Mouse (Mus musculus) kidney, postnatal 14 days (tissue): ENCODE data around the gene Pakap.

Source experiments
- DNase-seq: peaks from one replicate; pipeline ENCODE4 v3.0.0; 2022; ENCODE audit warnings: mixed read lengths

The Pakap gene

DNA sequence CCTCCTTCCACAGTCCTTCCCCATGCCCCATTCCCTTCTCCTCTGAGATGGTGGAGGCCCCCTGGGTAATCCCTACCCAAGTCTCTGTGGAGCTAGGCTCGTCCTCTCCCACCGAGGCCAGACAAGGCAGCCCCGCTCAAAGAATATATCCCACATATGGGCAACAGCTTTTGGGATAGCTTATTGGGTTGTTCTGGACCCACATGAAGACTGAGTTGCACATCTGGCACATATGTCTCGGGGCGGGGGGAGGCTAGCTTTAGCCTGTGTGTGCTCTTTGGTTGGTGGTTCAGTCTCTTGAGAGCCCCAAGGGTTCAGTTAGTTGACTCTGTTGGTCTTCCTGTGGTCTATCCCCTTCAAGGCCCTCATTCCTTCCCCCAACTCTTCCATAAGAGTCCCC is 58.9 kb downstream of the Pakap start:
- DNase-seq, result no peak

DNA sequence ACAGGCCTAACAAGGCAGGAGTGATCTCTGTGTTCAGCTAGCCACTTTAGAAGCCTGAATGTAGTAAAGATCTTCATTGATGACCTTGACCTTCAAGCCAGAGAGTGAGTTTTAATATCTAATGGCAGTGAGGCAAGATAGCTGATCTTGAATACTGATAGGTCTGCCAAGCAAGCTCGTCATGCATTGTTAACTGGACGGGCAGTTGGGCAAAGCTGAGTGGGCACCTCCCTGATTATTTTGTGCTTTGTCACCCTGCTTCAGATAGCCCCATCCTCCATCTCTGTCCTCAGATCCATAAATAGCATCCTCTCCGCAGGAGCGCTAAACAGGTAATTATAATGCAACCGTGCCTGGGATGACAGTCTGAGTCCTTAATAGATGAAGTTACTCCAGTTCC is 64.4 kb downstream of the Pakap start:
- DNase-seq, result no peak

DNA sequence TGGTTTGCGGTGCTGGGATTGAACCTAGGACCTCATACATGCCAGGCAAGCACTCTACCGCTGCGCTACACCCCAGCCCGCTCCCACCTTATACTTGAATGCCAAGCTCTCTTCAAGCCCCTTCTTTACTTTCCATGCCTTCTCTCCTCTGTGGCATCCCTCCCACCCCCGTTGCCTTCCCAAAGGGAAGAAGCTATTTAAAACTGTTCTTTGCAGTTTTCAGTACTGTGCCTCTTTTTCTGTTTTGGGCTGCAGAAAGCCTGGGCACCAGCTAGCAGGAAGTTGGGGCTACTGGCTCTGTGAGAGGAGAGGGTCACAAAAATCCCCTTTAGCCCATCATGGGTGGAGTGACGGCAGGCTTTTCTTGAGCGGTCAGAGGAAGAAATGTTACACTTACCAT is 65.1 kb downstream of the Pakap start:
- no peak for DNase-seq

DNA sequence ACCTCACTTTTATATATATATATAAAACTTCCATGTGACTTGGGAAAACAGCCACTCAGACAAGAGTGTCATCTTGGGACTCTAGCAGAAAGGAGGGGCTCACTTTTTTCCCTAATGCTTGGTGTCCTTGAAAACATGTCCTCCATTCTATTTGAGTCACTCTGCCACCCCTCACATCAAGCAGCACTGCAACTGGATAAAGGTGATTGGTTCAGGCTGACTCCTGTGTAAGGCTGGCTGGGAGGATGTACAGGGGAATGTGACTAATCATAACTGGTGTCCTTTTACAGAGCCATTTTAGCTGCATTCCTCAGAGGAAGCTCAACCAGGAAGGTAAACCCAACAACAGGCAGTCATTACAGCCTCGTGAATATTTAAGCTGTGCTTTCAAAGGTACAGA is 67.0 kb downstream of the Pakap start:
- no peak for DNase-seq

DNA sequence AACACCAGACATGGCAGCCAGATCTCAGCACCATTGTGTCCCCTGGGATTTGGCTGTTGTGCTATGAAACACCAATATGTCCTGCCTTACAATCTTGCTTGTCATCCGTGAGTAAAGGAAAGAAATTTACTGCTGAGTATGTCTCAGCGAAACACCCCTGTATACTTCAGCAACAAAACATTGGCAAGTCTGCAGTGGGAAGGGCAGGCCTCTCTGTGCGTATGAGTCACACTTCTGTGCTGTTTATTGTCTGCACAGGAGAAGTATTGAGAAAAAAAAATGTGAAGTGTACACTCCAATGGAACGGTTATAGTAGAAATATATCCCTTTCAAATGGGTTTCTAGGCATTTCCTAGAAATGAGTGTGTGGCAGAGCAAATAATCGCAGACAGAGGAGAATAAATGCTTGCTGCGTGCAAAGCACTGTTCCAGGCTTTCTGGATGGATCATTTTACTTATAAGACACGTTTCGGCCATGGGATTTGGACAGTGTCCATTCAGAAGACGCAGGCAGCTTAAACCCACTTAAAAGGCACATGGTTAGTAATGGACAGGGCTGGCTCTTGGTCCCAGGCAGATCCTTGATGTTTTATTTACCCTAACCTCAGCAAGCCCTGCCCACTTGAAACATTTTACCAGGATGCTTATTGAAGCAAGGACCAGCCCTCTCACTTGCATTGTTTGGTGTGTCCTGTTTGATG is 69.0 kb downstream of the Pakap start:
- no peak for DNase-seq

DNA sequence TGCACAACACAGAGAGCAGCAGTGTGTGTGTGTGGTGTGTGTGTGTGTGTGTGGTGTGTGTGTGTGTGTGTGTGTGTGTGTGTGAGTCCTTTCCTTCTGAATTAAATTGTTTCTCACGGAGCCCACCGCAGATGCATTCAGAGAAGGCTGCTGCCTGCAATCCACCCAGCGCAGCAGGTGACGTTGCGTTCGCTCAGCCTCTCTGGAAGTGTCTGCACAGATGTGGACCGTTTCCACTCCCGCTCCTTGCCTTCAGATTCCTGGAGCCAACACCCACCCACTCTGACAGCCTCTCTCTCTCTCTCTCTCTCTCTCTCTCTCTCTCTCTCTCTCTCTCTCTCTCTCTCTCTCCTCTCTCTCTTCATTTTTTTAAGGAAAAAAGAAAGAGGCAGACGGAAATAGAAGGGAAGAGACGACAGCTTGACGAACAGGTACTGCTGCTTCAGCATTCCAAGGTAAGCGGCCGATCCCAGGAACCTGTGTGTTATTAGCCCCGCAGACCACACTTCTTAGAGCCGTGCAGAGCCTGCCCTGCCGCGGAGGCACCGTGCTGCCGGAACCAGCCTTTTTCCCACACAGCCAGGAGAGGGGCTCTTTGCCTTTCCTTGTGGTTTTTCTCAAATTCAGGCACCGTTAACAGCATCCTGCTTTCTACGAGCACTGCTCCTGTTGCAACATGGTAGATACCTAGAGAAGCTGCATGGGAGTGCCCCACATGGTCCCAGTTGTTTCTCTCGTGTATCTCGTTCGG is 69.8 kb downstream of the Pakap start:
- DNase-seq, result peak; percentile 4

DNA sequence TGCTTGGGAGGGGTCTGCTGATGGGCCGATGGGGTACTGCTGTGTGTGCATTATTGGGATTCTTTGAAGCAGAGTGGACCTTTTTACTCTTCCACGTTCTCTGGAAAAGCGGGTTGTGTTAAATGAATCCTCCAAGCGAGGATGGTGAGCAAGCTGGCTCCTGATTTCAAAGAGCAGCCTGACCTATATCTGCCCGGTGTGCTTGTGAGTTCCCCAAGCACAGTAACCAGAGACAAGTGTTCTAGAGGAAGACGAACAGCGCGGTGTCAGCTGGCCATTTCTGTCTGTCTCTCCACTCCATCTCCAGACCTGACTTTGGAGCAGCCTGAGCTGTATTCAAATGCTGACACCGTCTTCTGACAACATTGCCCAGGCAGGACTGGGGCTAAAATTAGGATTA is 71.0 kb downstream of the Pakap start:
- DNase-seq, result no peak

DNA sequence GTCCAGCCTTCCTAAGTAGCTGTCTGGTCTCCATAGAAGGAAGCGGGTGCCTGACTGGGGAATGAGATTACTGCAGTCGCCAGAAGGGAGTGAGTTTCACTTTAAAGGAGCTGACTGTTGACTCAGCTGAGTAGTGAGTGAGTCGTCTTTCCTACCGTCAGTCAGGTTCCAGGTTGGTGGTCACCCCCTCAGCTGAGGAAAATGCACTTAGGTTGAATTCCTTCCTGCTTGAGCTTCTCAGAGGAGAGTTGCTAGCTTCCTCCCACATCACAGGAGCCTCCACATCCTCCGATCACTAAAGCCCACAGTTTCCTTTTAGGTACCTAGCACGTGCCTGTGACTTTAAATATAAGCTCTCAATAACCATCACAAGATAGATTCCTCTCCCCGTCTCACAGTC is 72.2 kb downstream of the Pakap start:
- no peak for DNase-seq

DNA sequence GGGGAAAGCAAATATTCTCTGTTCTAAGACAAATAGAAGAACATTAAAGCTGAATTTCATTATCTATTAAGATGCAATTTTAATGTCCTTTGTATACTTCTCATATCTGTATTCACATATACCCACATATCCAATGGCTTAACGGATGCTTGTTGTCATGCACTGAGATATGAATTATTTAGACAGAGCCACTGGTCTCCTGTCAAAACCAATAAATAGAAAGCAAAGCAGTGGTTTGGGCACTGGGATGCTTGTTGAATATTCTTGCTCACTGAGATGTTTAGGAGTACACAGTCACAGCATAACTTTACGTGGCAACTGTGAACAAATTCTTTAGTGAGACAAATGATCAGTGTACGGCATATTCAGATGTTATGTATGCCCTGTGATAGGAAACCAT is 73.0 kb downstream of the Pakap start:
- no peak for DNase-seq

DNA sequence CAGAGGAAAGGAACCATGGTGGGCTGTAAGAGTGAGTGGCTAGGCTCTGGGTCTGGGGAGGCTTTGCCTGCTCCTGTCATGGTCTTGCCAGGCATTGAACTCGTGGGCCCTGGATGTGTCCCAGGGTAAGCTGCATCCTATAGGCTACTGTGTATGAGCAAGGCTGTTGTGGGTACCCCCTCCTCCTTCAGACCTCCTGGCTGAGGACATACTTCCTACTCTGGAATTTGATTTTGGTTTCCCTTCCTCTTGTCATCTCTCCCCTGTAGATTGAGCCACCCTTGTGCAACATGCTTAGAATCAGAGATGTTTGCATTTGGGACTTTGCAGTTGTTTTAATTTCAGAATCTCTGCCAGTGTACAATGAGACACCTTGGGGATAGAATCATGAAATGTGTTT is 83.0 kb downstream of the Pakap start:
- DNase-seq, result no peak

DNA sequence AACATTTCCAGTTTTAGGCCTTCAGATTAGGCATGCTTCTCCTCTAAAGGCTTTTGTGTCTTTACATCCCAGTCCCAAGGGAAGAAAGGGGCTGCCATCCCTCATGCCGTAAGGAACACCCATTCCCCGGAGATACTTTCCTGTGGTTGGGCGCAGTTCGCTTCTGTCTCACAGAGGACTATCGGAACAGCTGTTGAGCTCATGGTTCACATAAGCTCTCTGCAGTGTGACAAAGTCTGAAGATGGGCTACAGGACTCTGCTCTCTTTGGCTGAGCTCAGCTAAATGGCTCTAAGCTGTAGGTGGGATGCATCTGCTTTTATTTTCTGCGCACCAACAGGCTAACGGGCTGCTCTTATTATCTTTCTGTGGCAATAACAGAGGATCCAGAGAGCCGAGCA is 83.6 kb downstream of the Pakap start:
- DNase-seq, result no peak

DNA sequence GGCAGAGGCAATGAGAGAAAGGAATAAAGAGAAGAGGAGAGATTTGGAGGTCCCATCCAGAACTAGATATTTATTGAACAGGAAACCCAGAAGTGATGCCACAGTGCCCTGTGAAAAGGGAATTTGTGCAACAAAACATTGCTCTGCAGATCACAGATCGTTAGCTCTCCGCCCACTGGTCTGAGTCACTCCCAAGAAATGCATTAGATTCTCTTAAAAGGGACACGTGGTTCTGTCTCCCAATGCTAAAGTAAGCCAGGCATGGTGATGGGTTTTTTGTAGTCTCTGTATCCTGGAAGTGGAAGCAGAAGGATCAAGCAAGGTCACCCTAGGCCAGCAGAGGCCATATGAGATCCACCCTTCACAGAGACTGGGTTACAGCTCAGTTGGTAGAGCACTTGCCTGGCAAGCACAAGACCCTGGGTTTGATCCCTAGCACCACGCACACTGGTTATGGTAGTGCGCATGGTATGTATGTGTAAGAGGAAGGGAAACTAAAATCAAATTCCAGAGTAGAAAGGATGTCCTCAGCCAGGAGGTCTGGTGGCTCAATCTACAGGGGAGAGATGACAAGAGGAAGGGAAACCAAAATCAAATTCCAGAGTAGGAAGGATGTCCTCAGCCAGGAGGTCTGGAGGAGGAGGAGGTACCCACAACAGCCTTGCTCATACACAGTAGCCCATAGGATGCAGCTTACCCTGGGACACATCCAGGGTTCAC is 84.4 kb downstream of the Pakap start:
- no peak for DNase-seq

DNA sequence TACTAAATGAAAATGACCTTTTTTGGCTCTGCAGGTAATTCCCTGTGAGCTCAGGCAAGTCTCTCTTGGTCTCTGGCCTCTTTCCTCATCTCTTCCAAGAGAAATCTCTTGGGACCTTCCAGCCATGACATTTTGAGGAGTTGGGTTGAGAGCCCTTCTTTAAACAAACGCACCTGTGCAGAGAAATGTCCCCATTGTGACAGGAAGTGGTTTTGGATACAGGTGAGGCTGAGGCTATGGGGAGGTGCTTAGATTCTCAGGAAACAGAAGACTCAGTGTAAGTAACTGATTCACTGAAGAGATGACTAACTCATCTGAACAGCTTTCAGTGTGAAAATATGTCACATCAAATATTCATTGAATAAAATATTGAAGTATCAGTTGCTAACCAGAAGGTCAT is 88.0 kb downstream of the Pakap start:
- DNase-seq, result no peak

DNA sequence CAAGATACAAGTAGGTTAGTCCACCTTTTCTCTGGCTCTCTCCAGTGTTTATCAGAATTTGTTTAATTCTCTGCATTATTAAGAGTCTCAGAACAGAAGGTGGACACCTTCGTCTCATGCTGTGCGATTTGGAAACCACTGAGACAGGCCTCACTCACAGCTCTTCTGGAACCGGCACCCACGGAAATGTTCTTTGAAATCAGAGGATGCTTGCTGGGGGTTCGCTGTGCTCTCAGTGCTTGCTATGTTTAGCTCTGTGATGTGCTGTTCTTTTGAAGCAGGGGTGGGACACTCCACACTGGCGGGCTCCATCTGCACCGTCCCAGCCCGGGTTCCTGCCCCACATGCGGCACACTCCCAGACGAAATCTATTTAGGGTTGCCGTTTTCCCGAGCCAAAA is 88.4 kb downstream of the Pakap start:
- no peak for DNase-seq

DNA sequence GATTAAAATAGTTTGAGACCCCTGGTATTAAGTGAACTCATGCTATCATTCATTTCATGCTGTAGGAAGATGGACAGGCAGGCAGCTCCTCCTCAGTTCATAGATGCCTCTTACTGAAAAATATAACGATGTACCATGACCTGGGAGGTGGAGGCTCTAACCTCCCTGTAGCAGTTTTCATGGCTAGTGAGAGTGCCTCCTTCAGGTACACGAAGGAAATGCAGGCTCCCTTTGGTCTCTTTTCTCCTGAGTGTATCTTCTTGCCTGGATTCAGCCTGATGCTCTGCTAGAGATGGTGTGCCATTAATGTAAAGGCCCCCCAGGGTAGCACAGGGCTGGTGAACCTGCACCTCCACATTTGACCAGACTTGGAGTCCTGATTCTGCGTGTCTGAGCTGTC is 88.9 kb downstream of the Pakap start:
- DNase-seq, result no peak

DNA sequence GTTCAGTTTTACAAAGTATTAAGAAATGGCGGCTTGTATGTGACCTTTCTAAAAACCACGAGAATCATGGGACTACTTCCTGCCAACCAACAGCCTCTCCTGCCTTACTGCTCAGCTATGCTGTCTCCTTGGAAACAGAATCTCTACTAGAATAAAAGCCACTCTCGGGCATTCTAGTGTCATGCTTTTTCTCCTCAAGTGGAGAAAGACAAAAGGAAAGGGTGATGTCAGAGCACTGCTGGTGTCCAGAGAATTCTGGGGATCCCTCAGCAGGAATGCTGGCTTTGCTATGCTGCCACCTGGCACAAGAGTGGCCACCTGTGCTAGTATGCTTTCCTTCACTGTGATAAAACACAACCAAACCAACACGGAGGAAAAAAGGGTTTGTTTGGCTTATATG is 92.5 kb downstream of the Pakap start:
- no peak for DNase-seq

DNA sequence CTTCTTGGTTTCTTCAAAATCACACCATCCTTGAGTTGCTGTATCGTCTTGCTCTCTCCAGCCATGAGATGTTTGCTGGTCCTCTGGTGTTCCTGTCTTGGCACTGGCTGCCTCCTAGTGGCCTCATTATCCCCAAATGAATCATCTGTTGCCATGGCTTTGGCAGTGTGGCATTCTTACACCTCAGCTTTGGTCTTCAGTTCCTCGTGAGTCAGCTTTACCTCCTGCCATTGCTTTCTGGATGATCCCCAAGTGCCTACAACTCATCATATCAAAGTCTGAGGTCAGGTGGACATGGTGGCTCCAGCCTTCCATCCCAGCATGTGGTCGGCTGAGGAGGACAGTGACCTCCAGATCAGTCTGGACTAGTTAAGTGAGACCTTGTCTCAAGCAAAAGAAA is 98.1 kb downstream of the Pakap start:
- no peak for DNase-seq

DNA sequence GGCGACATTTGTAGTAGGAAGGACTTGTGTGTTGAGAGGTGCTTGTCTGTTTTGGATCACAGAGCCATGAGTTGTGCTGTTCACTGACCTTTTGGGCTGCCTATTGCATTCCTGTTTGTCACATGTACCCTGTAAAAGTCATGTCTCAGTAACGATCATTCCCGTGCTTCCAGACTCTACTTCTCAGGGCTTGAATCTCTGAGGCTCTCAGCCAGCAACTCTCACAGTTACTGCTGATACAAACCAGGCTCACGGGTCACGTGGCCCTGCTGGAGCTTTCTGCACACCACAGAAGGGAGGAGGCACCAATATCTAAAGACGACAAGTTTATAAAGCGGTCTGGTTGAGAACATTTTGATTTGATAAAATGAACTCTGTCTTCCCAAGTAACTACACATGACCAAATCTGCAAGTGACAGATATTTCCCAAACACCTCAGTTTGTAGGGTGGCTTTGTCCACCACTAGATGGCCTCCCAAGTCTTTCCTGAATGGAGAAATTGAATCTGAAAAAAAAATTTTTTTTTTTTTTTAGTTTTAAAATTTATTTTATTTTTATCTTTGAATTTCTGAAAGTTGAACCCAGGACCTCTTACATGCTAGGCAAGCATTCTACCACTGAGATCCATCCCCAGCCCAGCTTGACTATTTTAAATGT is 103.0 kb downstream of the Pakap start:
- DNase-seq, result peak; percentile 39

DNA sequence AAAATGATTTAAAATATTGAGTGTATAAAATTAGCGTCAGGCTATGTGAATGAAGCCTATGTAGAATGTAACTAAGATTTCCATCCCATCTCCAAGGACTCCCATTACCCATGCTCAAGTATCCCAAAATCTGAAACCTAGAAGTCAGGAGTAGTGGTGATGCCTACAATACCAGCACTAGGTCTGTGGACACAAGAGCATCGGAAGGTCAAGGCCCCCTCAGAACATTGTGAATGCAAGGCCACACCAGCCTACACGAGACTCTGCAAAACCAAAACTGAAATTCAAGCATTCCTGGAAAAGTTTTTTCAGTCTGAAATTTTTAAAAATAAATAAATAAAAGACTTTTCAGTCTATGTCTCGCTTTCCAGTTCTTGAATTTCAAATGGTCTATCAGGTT is 104.6 kb downstream of the Pakap start:
- DNase-seq, result no peak

DNA sequence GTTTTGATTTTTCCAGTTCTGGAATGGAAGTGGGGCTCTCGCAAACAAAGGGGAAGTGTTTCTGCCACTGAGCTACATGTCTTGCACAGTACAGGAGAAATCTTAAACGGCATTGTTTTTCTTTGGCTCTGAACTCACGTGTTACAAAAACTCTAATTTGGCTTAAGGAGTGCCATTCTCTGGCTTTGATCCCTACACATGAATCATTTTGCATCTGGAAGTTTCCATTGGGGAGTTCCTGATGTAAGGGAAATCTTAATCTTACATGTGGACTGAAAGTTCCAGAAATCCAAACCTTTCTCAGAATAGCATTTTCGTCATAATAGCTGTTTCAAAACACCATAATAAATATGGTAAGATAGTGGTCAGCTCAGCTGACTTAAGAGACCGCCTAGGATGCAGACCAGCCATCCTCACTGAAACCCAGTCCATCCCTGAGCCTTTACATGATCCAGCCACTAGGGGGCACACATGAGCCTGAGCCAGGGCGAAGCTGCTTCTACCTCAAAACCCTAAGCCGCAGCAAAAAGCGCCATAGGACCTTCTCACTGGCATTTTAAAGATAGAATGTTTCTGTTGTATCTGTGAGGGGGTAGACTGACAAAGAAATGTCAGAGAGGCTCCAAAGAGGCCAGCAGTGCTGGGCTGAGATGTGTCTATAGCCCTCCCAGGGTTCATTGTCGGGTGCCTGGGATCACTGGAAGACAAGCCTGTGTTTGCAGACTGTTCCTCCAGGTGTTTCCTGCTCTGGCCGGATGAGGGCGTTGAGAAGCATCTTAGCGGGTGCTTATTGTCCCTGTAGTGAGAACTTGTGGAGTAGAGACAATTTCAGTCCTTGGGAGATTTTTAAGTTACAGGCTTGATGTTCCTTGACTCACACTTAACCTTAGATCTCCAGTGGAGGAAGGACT is 105.3 kb downstream of the Pakap start:
- DNase-seq, result peak; percentile 91

DNA sequence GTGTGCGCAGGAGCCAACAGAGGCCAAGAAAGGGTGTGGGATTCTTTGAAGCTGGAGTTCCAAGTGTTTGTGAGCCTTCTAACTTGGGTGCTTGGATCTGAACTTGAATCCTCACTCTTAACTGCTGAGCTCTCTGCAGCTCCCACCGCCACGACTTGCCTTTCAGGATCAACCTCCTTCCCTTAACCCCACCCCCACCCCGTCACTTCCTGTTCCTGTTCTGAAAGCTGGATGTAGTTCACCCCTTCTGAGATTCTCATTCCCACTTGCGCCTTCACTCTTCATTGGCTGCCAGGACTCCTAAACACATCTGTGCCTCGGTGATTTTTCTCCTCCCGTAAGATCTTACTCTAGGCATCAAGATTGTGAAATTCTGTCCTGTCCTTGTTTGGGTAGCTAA is 106.4 kb downstream of the Pakap start:
- no peak for DNase-seq

DNA sequence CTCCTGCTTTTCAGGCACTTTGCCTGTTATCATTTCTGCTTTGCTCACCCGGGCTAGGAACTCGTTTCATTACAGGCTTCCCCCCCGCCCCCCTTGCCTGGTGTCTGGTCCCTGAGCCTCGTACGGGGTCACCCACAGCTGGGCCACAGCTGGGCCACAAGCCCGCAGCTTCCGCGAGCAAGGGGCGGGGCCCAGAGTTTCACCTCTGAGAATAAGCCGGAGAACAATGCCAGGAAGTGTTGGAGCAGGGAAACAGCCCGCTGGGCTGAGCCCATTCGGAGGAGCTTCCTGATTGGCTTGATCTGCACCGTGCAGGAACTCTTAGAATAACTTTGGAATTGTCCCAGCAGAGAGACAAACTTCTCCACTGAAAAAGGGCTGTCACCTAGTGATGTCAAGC is 107.4 kb downstream of the Pakap start:
- peak; percentile 90 for DNase-seq

DNA sequence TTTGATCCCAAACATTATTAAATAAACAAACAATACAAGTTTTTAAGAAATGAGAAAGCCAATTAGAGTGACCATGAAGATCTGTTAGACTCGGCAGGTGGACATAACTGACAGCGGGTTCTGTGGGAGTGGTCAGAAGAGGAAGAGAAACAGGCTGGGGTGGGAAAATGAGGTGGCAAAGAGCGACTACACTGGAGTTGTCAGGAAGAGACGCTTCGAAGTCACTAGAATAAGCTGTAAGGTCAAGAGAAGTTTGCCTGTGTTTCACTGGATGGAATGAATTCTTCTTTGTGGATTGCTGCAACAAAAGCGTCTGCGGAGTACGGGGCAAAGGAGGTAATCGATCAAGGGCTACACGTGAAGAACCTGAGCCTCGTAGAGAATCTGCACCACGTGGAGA is 109.9 kb downstream of the Pakap start:
- no peak for DNase-seq
